Mouse (Mus musculus) intestine, embryonic 14.5 days (tissue): ENCODE measurements around the gene Kank1. TPM values are rescaled to one million over a fixed set of nuclear protein-coding genes. Genes with fewer than 3 reads are reported as not detected.

ENCODE experiments used
- ATAC-seq: fragments of 200-750 bp; cut with Nextera tagmentation; replicated peaks from 2 replicates; pipeline ENCODE4 v1.8.0; 2017; ENCODE audit warnings: low read depth, moderate number of reproducible peaks, moderate TSS enrichment, moderate library complexity; ENCODE audit not compliant: low FRiP score, low TSS enrichment
- DNase-seq: peaks from one replicate; pipeline ENCODE4 v3.0.0-alpha.2; 2018; ENCODE audit warnings: low spot score
- H3K27ac ChIP-seq: fragments of 300-500 bp; sonication (generic); 2 replicates; pipeline ENCODE4 v1.5.1; 2014; ENCODE audit warnings: low read depth, mild to moderate bottlenecking, control low read depth
- H3K27me3 ChIP-seq: fragments of 300-500 bp; sonication (generic); replicated peaks from 2 replicates; pipeline ENCODE4 v1.6.1; 2014; ENCODE audit warnings: low read length, control low read depth; ENCODE audit not compliant: control insufficient read depth, insufficient read depth
- H3K36me3 ChIP-seq: fragments of 300-500 bp; sonication (generic); 2 replicates; pipeline ENCODE4 v1.6.1; 2014; ENCODE audit warnings: low read length, control low read depth; ENCODE audit not compliant: control insufficient read depth, insufficient read depth
- H3K4me1 ChIP-seq: fragments of 300-500 bp; sonication (generic); replicated peaks from 2 replicates; pipeline ENCODE4 v1.6.1; 2014; ENCODE audit warnings: low read length, control low read depth, mixed read lengths; ENCODE audit not compliant: control insufficient read depth, insufficient read depth
- H3K4me2 ChIP-seq: fragments of 300-500 bp; sonication (generic); 2 replicates; pipeline ENCODE4 v1.6.1; 2014; ENCODE audit warnings: low read length
- H3K4me3 ChIP-seq: fragments of 300-500 bp; sonication (generic); 2 replicates; pipeline ENCODE4 v1.5.1; 2014; ENCODE audit warnings: low read depth, low read length, control low read depth, mixed read lengths
- H3K9ac ChIP-seq: fragments of 300-500 bp; sonication (generic); 2 replicates; pipeline ENCODE4 v1.6.1; 2014; ENCODE audit warnings: mild to moderate bottlenecking, low read length
- H3K9me3 ChIP-seq: fragments of 300-500 bp; sonication (generic); 2 replicates; pipeline ENCODE4 v1.6.1; 2016; ENCODE audit warnings: low read length, control low read depth; ENCODE audit not compliant: control insufficient read depth
- WGBS: fragments of 180-500 bp; shearing (Covaris S2); extraction: QIAGEN DNeasy Blood & Tissue Kit; methylation state at CpG from one replicate; pipeline ENCODE4 v1.1.7; 2014; 5-methylcytosine and 5-hydroxymethylcytosine counted together
- polyA plus RNA-seq: library from polyadenylated mRNA; unstranded; fragments of >200 nt; fragmentation: Nextera tagmentation; extraction: Ambion mirVana; gene quantifications from 2 replicates; pipeline ENCODE4 v1.2.1, GENCODE M21; 2014

Gene Kank1
- polyA plus RNA-seq, 1 experiment from 2014 or later = 17.7 TPM

- Histone ChIP-seq H3K36me3 (peaks cover 18% of the 10 kb centered on the region), H3K4me3 (0 out of 2 replicates have a peak overlapping the region, but pooled peaks have one; percentile 43), H3K27ac (peak overlapping the region; percentile 85; the same call in 1 of the 2 replicates), H3K4me2 (peak overlapping the region; percentile 72), H3K9ac (no peak overlapping the region), H3K9me3 (no peaks in the 10 kb centered on the region), H3K27me3 (no peaks in the 10 kb centered on the region), H3K4me1 (peaks cover 18% of the 10 kb centered on the region)
- DNase-seq (no peak), ATAC-seq (no peak)
- WGBS = 43% methylated on average over 6 of the region's 6 CpGs
Measured at GRCm38 (mm10) chr19:25405987-25406386, 169.2 kb downstream of the Kank1 start.

- ATAC-seq (peak; percentile 91), DNase-seq (peak; percentile 86)
- H3K4me3 ChIP-seq = peak overlapping the region; percentile 43
- H3K36me3 ChIP-seq = peaks cover 24% of the 10 kb centered on the region
- no peaks in the 10 kb centered on the region for H3K27me3 ChIP-seq
- under 1% methylated on average over 28 of the region's 28 CpGs for WGBS
- peak overlapping the region; percentile 85 for H3K27ac ChIP-seq
- peaks cover 12% of the 10 kb centered on the region for H3K4me1 ChIP-seq
- peak overlapping the region; percentile 48 for H3K9ac ChIP-seq
- peak overlapping the region; percentile 72 for H3K4me2 ChIP-seq
- no peaks in the 10 kb centered on the region for H3K9me3 ChIP-seq
Measured at GRCm38 (mm10) chr19:25406481-25407184, 169.9 kb downstream of the Kank1 start.

- Histone ChIP-seq H3K27me3 (no peaks in the 10 kb centered on the region), H3K36me3 (peaks cover 31% of the 10 kb centered on the region), H3K4me2 (peak overlapping the region; percentile 72), H3K27ac (peak overlapping the region; percentile 85), H3K9me3 (no peaks in the 10 kb centered on the region), H3K9ac (peak overlapping the region; percentile 48), H3K4me1 (peaks cover 12% of the 10 kb centered on the region), H3K4me3 (peak overlapping the region; percentile 43)
- 9% methylated on average over 10 of the region's 10 CpGs for WGBS
- ATAC-seq = no peak; the same call in 1 of the 2 replicates
- no peak for DNase-seq
Measured at GRCm38 (mm10) chr19:25407185-25407886, 170.6 kb downstream of the Kank1 start.

DNA sequence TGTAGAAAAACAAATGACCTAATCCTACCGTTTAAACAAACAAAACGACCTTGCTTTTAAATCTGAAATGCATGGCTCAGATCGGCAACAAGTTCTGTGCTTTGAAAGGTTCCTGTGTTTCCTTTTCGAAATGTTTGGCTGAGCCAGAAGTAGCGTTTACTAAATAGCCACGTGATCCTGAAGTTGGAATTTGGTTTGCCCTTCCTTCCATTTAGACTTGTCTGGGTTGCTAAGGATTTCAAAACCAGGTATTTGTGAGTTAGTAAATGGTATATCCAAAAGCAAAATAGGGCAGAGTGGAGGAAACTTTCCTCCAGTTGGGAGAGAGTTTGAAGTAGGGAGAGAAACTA is 171.1 kb downstream of the Kank1 start:
- 10% methylated on average over 6 of the region's 6 CpGs for WGBS

DNA sequence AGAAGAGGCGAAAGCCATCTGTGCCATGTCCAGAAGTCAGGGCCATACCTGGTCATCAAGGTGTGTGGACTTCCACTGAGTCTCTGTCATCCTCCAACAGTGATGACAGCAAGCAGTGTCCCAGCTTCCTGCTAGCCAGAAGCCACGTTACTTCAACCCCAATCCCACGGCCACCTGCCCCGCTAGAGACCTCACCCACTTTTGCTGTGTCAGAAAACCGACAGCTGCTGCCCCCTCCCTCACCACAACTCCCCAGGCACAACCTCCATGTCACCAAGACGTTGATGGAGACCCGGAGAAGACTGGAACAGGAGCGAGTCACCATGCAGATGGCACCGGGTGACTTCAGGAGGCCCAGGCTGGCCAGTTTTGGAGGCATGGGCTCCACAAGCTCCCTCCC is 172.5 kb downstream of the Kank1 start:
- no peaks in the 10 kb centered on the region for H3K27me3 ChIP-seq
- DNase-seq (no peak), ATAC-seq (no peak)
- no peaks in the 10 kb centered on the region for H3K9me3 ChIP-seq
- no peak overlapping the region for H3K9ac ChIP-seq
- no peak overlapping the region for H3K4me3 ChIP-seq
- 94% methylated on average over 9 of the region's 9 CpGs for WGBS
- no peak overlapping the region for H3K27ac ChIP-seq
- H3K4me2 ChIP-seq = no peak overlapping the region
- peaks cover 31% of the 10 kb centered on the region for H3K36me3 ChIP-seq
- peaks cover 12% of the 10 kb centered on the region for H3K4me1 ChIP-seq

More for the DNA sequence above, 171.1 kb downstream of the Kank1 start:
- peaks cover 31% of the 10 kb centered on the region for H3K36me3 ChIP-seq
- H3K4me3 ChIP-seq = peak overlapping the region; percentile 43
- DNase-seq = no peak
- H3K9me3 ChIP-seq = no peaks in the 10 kb centered on the region
- ATAC-seq = no peak
- peaks cover 12% of the 10 kb centered on the region for H3K4me1 ChIP-seq
- peak overlapping the region; percentile 85; the same call in 1 of the 2 replicates for H3K27ac ChIP-seq
- H3K4me2 ChIP-seq = peak overlapping the region; percentile 72
- no peaks in the 10 kb centered on the region for H3K27me3 ChIP-seq
- H3K9ac ChIP-seq = peak overlapping the region; percentile 48; the same call in 1 of the 2 replicates

- no peak for DNase-seq
- Histone ChIP-seq H3K4me3 (no peak overlapping the region), H3K36me3 (peaks cover 31% of the 10 kb centered on the region), H3K4me2 (no peak overlapping the region), H3K9ac (no peak overlapping the region), H3K4me1 (peaks cover 14% of the 10 kb centered on the region), H3K9me3 (no peaks in the 10 kb centered on the region), H3K27me3 (no peaks in the 10 kb centered on the region), H3K27ac (no peak overlapping the region)
- 71% methylated on average over 17 of the region's 17 CpGs for WGBS
- ATAC-seq = no peak
Measured at GRCm38 (mm10) chr19:25411353-25411752, 174.6 kb downstream of the Kank1 start.

DNA sequence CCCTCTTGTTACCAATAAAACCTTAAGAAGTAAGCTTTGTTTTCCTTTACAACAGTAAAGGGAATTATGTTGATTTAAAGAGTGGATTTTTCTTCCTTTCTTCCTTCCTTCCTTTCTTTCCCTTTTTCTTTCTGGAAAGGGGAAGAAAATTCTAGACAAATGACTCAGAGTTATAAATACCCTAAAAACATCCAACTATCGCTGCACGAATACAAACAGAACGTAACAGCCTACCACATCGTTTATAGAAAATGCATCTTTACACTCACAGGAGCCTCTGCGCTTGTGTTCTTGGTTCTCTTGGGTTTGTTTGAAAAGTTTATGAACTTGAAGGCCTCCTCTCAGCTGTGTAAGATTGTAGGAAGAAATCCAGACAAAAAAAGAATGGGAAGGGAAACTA is 178.7 kb downstream of the Kank1 start:
- H3K4me3 ChIP-seq = no peak overlapping the region
- no peak overlapping the region for H3K9ac ChIP-seq
- no peak overlapping the region for H3K4me2 ChIP-seq
- 22% methylated on average over 5 of the region's 5 CpGs for WGBS
- peaks cover 18% of the 10 kb centered on the region; the same call in 1 of the 2 replicates for H3K36me3 ChIP-seq
- H3K9me3 ChIP-seq = no peaks in the 10 kb centered on the region
- H3K27me3 ChIP-seq = no peaks in the 10 kb centered on the region
- H3K4me1 ChIP-seq = peaks cover 8% of the 10 kb centered on the region; the same call in 1 of the 2 replicates
- DNase-seq (no peak), ATAC-seq (no peak)
- peak overlapping the region; percentile 65 for H3K27ac ChIP-seq

- Histone ChIP-seq H3K27ac (no peak overlapping the region), H3K4me2 (no peak overlapping the region), H3K9me3 (no peaks in the 10 kb centered on the region), H3K4me1 (peaks cover 8% of the 10 kb centered on the region; the same call in 1 of the 2 replicates), H3K27me3 (no peaks in the 10 kb centered on the region), H3K4me3 (no peak overlapping the region), H3K36me3 (peaks cover 4% of the 10 kb centered on the region), H3K9ac (no peak overlapping the region)
- DNase-seq (no peak), ATAC-seq (no peak)
- 73% methylated on average over 3 of the region's 3 CpGs for WGBS
Measured at GRCm38 (mm10) chr19:25417671-25418070, 180.9 kb downstream of the Kank1 start.
